Mouse (Mus musculus): ENCODE data around the gene Alg11. TPM values are rescaled to one million over a fixed set of nuclear protein-coding genes. Genes with fewer than 3 reads are reported as not detected.

Gene Alg11
- 10 to 100 TPM; 17.5 to 21.8 TPM for total RNA-seq (2023)

GRCm38 (mm10) chr8:22060446-22060889 is at the start of gene Alg11:
Alg11 (plus strand) TSS chr8:22060721.

GRCm38 (mm10) chr8:22059821-22060445 is 588 bp upstream of the Alg11 start, which contains the start of gene Atp7b:
Atp7b (minus strand) TSS chr8:22060305.

Other genes with a start within 250 kb of the Alg11 start
- gene Defb50, start 237.2 kb upstream of the Alg11 start, total RNA-seq (2023) = not detected
- gene Defb2, start 220.8 kb upstream of the Alg11 start, total RNA-seq (2023) = not detected
- not detected for gene Defb10, start 201.8 kb upstream of the Alg11 start, total RNA-seq (2023)
- gene Defb9, start 175.3 kb upstream of the Alg11 start, total RNA-seq (2023) = not detected
- gene Defb11, start 154.3 kb upstream of the Alg11 start, total RNA-seq (2023) = not detected
- gene Defb15, start 128.0 kb upstream of the Alg11 start, total RNA-seq (2023) = not detected
- not detected for gene Defb35, start 122.4 kb upstream of the Alg11 start, total RNA-seq (2023)
- gene Defb13, start 114.0 kb upstream of the Alg11 start, total RNA-seq (2023) = not detected
- not detected for gene Fam90a1a, start 102.0 kb upstream of the Alg11 start, total RNA-seq (2023)
- gene Ccdc70, start 90.9 kb upstream of the Alg11 start, total RNA-seq (2023) = not detected
- gene Atp7b, start 416 bp upstream of the Alg11 start, total RNA-seq (2023) = under 1 TPM; 0.52 to 0.62 TPM
- not detected for gene Nek5, start 64.3 kb downstream of the Alg11 start, total RNA-seq (2023)
- gene Nek3, start 105.7 kb downstream of the Alg11 start, total RNA-seq (2023) = 1 to 10 TPM; 5.8 to 6.6 TPM
- 1 to 10 TPM; 1.9 to 2.4 TPM for gene Ckap2, start 125.1 kb downstream of the Alg11 start, total RNA-seq (2023)
- 10 to 100 TPM; 28.6 to 34.1 TPM for gene Vps36, start 132.1 kb downstream of the Alg11 start, total RNA-seq (2023)
- under 1 TPM; 0.30 to 0.46 TPM for gene Thsd1, start 166.6 kb downstream of the Alg11 start, total RNA-seq (2023)
- gene Tpte, start 222.7 kb downstream of the Alg11 start, total RNA-seq (2023) = not detected